Mouse (Mus musculus): Measurements from ENCODE around the gene Cabin1. TPM values are rescaled to one million over a fixed set of nuclear protein-coding genes. Genes with fewer than 3 reads are reported as not detected.

The Cabin1 gene
- polyA plus RNA-seq, 1 experiment from 2014 or later = 19.8 TPM

GRCm38 (mm10) chr10:75740866-75741265 is 23.3 kb downstream of the Cabin1 start:
- H3K79me2 ChIP-seq (ENCODE audit: inconsistent target) = no peaks in the 10 kb centered on the region
- no peak overlapping the region for H3K4me3 ChIP-seq (ENCODE audit: inconsistent target)
- 100% methylated on average over 2 of the region's 3 CpGs for WGBS (ENCODE audit: missing documents)
- H3K27ac ChIP-seq = no peak overlapping the region
- H3K36me3 ChIP-seq (ENCODE audit: inconsistent target) = peaks cover 39% of the 10 kb centered on the region

GRCm38 (mm10) chr10:75725449-75725848 is 38.7 kb downstream of the Cabin1 start:
- Histone ChIP-seq H3K4me3 (ENCODE audit: inconsistent target) (no peak overlapping the region), H3K36me3 (ENCODE audit: inconsistent target) (peaks cover 76% of the 10 kb centered on the region), H3K27ac (no peak overlapping the region), H3K79me2 (ENCODE audit: inconsistent target) (no peaks in the 10 kb centered on the region)
- WGBS (ENCODE audit: missing documents) = 90% methylated on average over 7 of the region's 7 CpGs

GRCm38 (mm10) chr10:75720215-75720614 is 43.9 kb downstream of the Cabin1 start:
- WGBS (ENCODE audit: missing documents) = 91% methylated on average over 5 of the region's 5 CpGs
- Histone ChIP-seq H3K4me3 (ENCODE audit: inconsistent target) (no peak overlapping the region), H3K79me2 (ENCODE audit: inconsistent target) (no peaks in the 10 kb centered on the region), H3K27ac (no peak overlapping the region), H3K36me3 (ENCODE audit: inconsistent target) (peaks cover 65% of the 10 kb centered on the region; the same call in 1 of the 2 replicates)

GRCm38 (mm10) chr10:75714795-75715194 is 49.3 kb downstream of the Cabin1 start:
- WGBS (ENCODE audit: missing documents) = 92% methylated on average over 3 of the region's 3 CpGs
- peaks cover 44% of the 10 kb centered on the region; the same call in 1 of the 2 replicates for H3K36me3 ChIP-seq (ENCODE audit: inconsistent target)
- H3K79me2 ChIP-seq (ENCODE audit: inconsistent target) = no peaks in the 10 kb centered on the region
- H3K27ac ChIP-seq = no peak overlapping the region
- H3K4me3 ChIP-seq (ENCODE audit: inconsistent target) = no peak overlapping the region

- Histone ChIP-seq H3K4me3 (ENCODE audit: inconsistent target) (no peak overlapping the region), H3K27ac (no peak overlapping the region), H3K36me3 (ENCODE audit: inconsistent target) (peaks cover 37% of the 10 kb centered on the region; the same call in 1 of the 2 replicates), H3K79me2 (ENCODE audit: inconsistent target) (no peaks in the 10 kb centered on the region)
- WGBS (ENCODE audit: missing documents) = 96% methylated on average over 11 of the region's 11 CpGs
Observed at GRCm38 (mm10) chr10:75713026-75713425, 51.1 kb downstream of the Cabin1 start.

GRCm38 (mm10) chr10:75710210-75710609 is 53.9 kb downstream of the Cabin1 start:
- 56% methylated on average over 2 of the region's 2 CpGs for WGBS (ENCODE audit: missing documents)
- no peak overlapping the region for H3K4me3 ChIP-seq (ENCODE audit: inconsistent target)
- no peaks in the 10 kb centered on the region for H3K79me2 ChIP-seq (ENCODE audit: inconsistent target)
- H3K27ac ChIP-seq = no peak overlapping the region
- peaks cover 18% of the 10 kb centered on the region; the same call in 1 of the 2 replicates for H3K36me3 ChIP-seq (ENCODE audit: inconsistent target)

- Histone ChIP-seq H3K79me2 (ENCODE audit: inconsistent target) (no peaks in the 10 kb centered on the region), H3K4me3 (ENCODE audit: inconsistent target) (no peak overlapping the region), H3K27ac (no peak overlapping the region), H3K36me3 (ENCODE audit: inconsistent target) (peaks cover 13% of the 10 kb centered on the region; the same call in 1 of the 2 replicates)
- WGBS (ENCODE audit: missing documents) = 95% methylated on average over 9 of the region's 9 CpGs
Observed at GRCm38 (mm10) chr10:75709261-75709660, 54.9 kb downstream of the Cabin1 start.

- WGBS (ENCODE audit: missing documents) = 70% methylated on average over 9 of the region's 9 CpGs
- peaks cover 13% of the 10 kb centered on the region; the same call in 1 of the 2 replicates for H3K36me3 ChIP-seq (ENCODE audit: inconsistent target)
- H3K4me3 ChIP-seq (ENCODE audit: inconsistent target) = no peak overlapping the region
- H3K27ac ChIP-seq = no peak overlapping the region
- H3K79me2 ChIP-seq (ENCODE audit: inconsistent target) = no peaks in the 10 kb centered on the region
Observed at GRCm38 (mm10) chr10:75708633-75708992, 55.5 kb downstream of the Cabin1 start.

- Histone ChIP-seq H3K79me2 (ENCODE audit: inconsistent target) (no peaks in the 10 kb centered on the region), H3K36me3 (ENCODE audit: inconsistent target) (peaks cover 7% of the 10 kb centered on the region; the same call in 1 of the 2 replicates), H3K27ac (no peak overlapping the region), H3K4me3 (ENCODE audit: inconsistent target) (no peak overlapping the region)
- WGBS (ENCODE audit: missing documents) = 93% methylated on average over 3 of the region's 3 CpGs
Observed at GRCm38 (mm10) chr10:75707901-75708632, 56.1 kb downstream of the Cabin1 start.

- Histone ChIP-seq H3K36me3 (ENCODE audit: inconsistent target) (no peaks in the 10 kb centered on the region; the same call in 1 of the 2 replicates), H3K4me3 (ENCODE audit: inconsistent target) (no peak overlapping the region), H3K27ac (no peak overlapping the region), H3K79me2 (ENCODE audit: inconsistent target) (no peaks in the 10 kb centered on the region)
- WGBS (ENCODE audit: missing documents) = 92% methylated on average over 8 of the region's 8 CpGs
Observed at GRCm38 (mm10) chr10:75706632-75707216, 57.4 kb downstream of the Cabin1 start.

GRCm38 (mm10) chr10:75705681-75706400 is 58.3 kb downstream of the Cabin1 start:
- Histone ChIP-seq H3K4me3 (ENCODE audit: inconsistent target) (no peak overlapping the region), H3K27ac (no peak overlapping the region), H3K36me3 (ENCODE audit: inconsistent target) (no peaks in the 10 kb centered on the region; the same call in 1 of the 2 replicates), H3K79me2 (ENCODE audit: inconsistent target) (no peaks in the 10 kb centered on the region)
- WGBS (ENCODE audit: missing documents) = 85% methylated on average over 7 of the region's 7 CpGs

GRCm38 (mm10) chr10:75704212-75705185 is 59.6 kb downstream of the Cabin1 start:
- 95% methylated on average over 15 of the region's 15 CpGs for WGBS (ENCODE audit: missing documents)
- Histone ChIP-seq H3K4me3 (ENCODE audit: inconsistent target) (no peak overlapping the region), H3K27ac (no peak overlapping the region), H3K79me2 (ENCODE audit: inconsistent target) (no peaks in the 10 kb centered on the region), H3K36me3 (ENCODE audit: inconsistent target) (peaks cover 4% of the 10 kb centered on the region)

- H3K79me2 ChIP-seq (ENCODE audit: inconsistent target) = no peaks in the 10 kb centered on the region
- no peak overlapping the region for H3K27ac ChIP-seq
- 69% methylated on average over 1 of the region's 1 CpGs for WGBS (ENCODE audit: missing documents)
- peaks cover 14% of the 10 kb centered on the region for H3K36me3 ChIP-seq (ENCODE audit: inconsistent target)
- no peak overlapping the region for H3K4me3 ChIP-seq (ENCODE audit: inconsistent target)
Observed at GRCm38 (mm10) chr10:75703504-75703903, 60.6 kb downstream of the Cabin1 start.

GRCm38 (mm10) chr10:75702494-75702893 is 61.6 kb downstream of the Cabin1 start:
- WGBS (ENCODE audit: missing documents) = 63% methylated on average over 2 of the region's 2 CpGs
- H3K79me2 ChIP-seq (ENCODE audit: inconsistent target) = no peaks in the 10 kb centered on the region
- no peak overlapping the region for H3K4me3 ChIP-seq (ENCODE audit: inconsistent target)
- H3K36me3 ChIP-seq (ENCODE audit: inconsistent target) = peaks cover 17% of the 10 kb centered on the region
- H3K27ac ChIP-seq = no peak overlapping the region
